ENCODE assay signal across 27 mouse cellular contexts in the genomic region with DNA sequence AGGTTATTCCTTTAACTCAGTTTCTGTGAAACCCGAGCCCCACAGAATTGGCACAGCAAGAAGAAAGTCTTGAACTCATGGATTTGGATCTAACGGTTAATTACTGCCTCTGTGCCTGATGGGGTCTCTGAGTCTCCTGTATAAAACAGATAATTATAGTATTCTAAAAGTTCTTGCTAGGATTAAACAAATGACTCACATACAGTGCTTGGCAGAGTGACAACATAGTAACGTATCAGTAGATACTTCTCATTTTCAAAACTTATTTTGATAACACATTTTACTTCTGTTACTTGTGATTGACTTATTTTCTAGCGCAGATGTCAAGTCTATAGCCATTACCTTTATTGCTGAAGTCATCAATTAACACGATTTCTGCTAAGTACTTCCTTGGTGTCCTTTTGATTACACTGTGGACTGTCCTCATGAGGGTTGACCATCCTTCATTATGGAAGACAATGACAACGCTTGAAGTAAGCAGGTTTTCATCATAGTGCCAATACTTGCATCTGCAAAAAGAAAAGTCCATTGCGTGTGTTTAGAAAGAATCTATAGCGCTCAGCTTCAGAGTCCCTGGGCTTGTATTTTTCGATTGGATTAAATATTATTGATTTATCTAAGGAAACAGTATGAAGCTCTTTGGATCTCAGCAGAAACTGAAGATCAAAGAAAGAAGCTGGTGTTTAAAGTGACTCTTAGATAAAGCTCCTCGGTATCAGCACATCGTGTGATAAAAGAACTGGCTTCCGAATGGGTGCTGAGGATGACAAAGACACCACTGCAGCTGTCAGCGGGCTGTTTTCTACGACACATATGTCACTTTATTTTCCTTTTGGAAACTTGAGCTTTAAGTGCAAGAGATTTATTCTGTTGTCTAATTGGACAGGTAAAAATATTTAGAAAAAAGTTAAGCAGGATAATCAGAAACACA.
"Had no signal": no experiment of that assay in that cellular context is flagged by ENCODE, and none has a peak within 500 bp of the region (broad histone marks: within the 10 kb centered on the region; RNA-seq: fewer than 3 reads in every experiment).

No protein-coding gene starts in this region.

- H3K4me1 ChIP-seq: embryonic facial prominence, embryonic 12.5 days; embryonic facial prominence, embryonic 13.5 days; embryonic facial prominence, embryonic 15.5 days; forebrain, embryonic 10.5 days; forebrain, embryonic 12.5 days; forebrain, embryonic 13.5 days; forebrain, embryonic 15.5 days; heart, embryonic 10.5 days had no signal

- ATAC-seq: forebrain, embryonic 13.5 days; forebrain, embryonic 14.5 days; forebrain, embryonic 15.5 days; forebrain, embryonic 16.5 days; forebrain, postnatal 0 days had no signal

- DNase-seq: cerebellum, adult 9-10 months; cerebellum, adult 9-11 months; cerebellum, postnatal 10 days; cerebellum, postnatal 14 days; cerebellum, postnatal 25 days; cerebellum, postnatal 36 days; embryo, embryonic 11 days; forebrain, postnatal 0 days; gastrocnemius, adult 2 months; gastrocnemius, postnatal 14 days; gastrocnemius, postnatal 25 days; gastrocnemius, postnatal 36 days; heart, adult 11 months; heart, adult 18-20 months; heart, adult 2 months had no signal

- H3K9ac ChIP-seq: embryonic facial prominence, embryonic 12.5 days; embryonic facial prominence, embryonic 13.5 days; embryonic facial prominence, embryonic 15.5 days; forebrain, embryonic 12.5 days; forebrain, embryonic 13.5 days; forebrain, embryonic 15.5 days; forebrain, postnatal 0 days had no signal

- H3K4me2 ChIP-seq: embryonic facial prominence, embryonic 12.5 days; embryonic facial prominence, embryonic 13.5 days; embryonic facial prominence, embryonic 15.5 days; forebrain, embryonic 12.5 days; forebrain, embryonic 13.5 days; forebrain, embryonic 15.5 days; heart, embryonic 11.5 days had no signal

- H3K4me3 ChIP-seq: embryonic facial prominence, embryonic 12.5 days; embryonic facial prominence, embryonic 13.5 days; embryonic facial prominence, embryonic 15.5 days; erythroblast, embryonic 14.5 days; forebrain, embryonic 10.5 days; forebrain, embryonic 12.5 days; forebrain, embryonic 13.5 days; forebrain, embryonic 15.5 days; gastrocnemius, adult 2 months; heart, adult 2 months; heart, embryonic 10.5 days had no signal

- H3K36me3 ChIP-seq: embryonic facial prominence, embryonic 12.5 days; embryonic facial prominence, embryonic 13.5 days; embryonic facial prominence, embryonic 15.5 days; forebrain, embryonic 12.5 days; forebrain, embryonic 15.5 days; heart, embryonic 10.5 days had no signal

- H3K27me3 ChIP-seq: embryonic facial prominence, embryonic 12.5 days; embryonic facial prominence, embryonic 13.5 days; embryonic facial prominence, embryonic 15.5 days; forebrain, embryonic 12.5 days; forebrain, embryonic 13.5 days; forebrain, embryonic 15.5 days had no signal

- H3K27ac ChIP-seq: embryonic facial prominence, embryonic 12.5 days; embryonic facial prominence, embryonic 13.5 days; embryonic facial prominence, embryonic 15.5 days; forebrain, embryonic 10.5 days; forebrain, embryonic 12.5 days; forebrain, embryonic 13.5 days; forebrain, embryonic 15.5 days; gastrocnemius, adult 2 months; heart, adult 2 months; heart, embryonic 10.5 days had no signal

- H3K9me3 ChIP-seq: embryonic facial prominence, embryonic 12.5 days; embryonic facial prominence, embryonic 13.5 days; embryonic facial prominence, embryonic 15.5 days; forebrain, embryonic 10.5 days; forebrain, embryonic 12.5 days; forebrain, embryonic 13.5 days; forebrain, embryonic 15.5 days; heart, embryonic 10.5 days had no signal
